Mouse (Mus musculus): ENCODE data around the gene Gnb4. TPM values are rescaled to one million over a fixed set of nuclear protein-coding genes. Genes with fewer than 3 reads are reported as not detected.

Gene Gnb4
- polyA plus RNA-seq, 1 experiment from 2014 or later: 53.5 TPM

GRCm38 (mm10) chr3:32573086-32573485, 43.3 kb downstream of the Gnb4 start:
- 91% methylated on average over 2 of the region's 2 CpGs for WGBS
- no peak overlapping the region for H3K4me3 ChIP-seq (replicated peaks)
- no peaks in the 10 kb centered on the region for H3K27me3 ChIP-seq
- no peaks in the 10 kb centered on the region; the same call in 1 of the 2 replicates for H3K4me1 ChIP-seq (replicated peaks)
- no peak overlapping the region for H3K9ac ChIP-seq (replicated peaks)
- H3K27ac ChIP-seq: no peak overlapping the region
- peaks cover 67% of the 10 kb centered on the region for H3K36me3 ChIP-seq
- H3K9me3 ChIP-seq: no peaks in the 10 kb centered on the region
- ATAC-seq: no peak
- H3K4me2 ChIP-seq (replicated peaks): no peak overlapping the region

- H3K27me3 ChIP-seq: no peaks in the 10 kb centered on the region
- 95% methylated on average over 6 of the region's 6 CpGs for WGBS
- H3K36me3 ChIP-seq: peaks cover 62% of the 10 kb centered on the region
- no peak overlapping the region for H3K4me3 ChIP-seq (replicated peaks)
- no peak overlapping the region for H3K27ac ChIP-seq
- no peak overlapping the region for H3K9ac ChIP-seq (replicated peaks)
- no peaks in the 10 kb centered on the region for H3K9me3 ChIP-seq
- no peaks in the 10 kb centered on the region for H3K4me1 ChIP-seq (replicated peaks)
- no peak for ATAC-seq
- no peak overlapping the region for H3K4me2 ChIP-seq (replicated peaks)
Observed at GRCm38 (mm10) chr3:32563401-32563800, 53.0 kb downstream of the Gnb4 start.

- Histone ChIP-seq H3K4me1 (replicated peaks) (no peaks in the 10 kb centered on the region), H3K36me3 (peaks cover 43% of the 10 kb centered on the region), H3K9me3 (no peaks in the 10 kb centered on the region), H3K4me3 (replicated peaks) (no peak overlapping the region), H3K4me2 (replicated peaks) (no peak overlapping the region), H3K27ac (no peak overlapping the region), H3K9ac (replicated peaks) (no peak overlapping the region), H3K27me3 (no peaks in the 10 kb centered on the region)
- no peak for ATAC-seq
- WGBS: 83% methylated on average over 1 of the region's 1 CpGs
Observed at GRCm38 (mm10) chr3:32553061-32553460, 63.3 kb downstream of the Gnb4 start.

- no peak overlapping the region for H3K4me2 ChIP-seq (replicated peaks)
- 95% methylated on average over 5 of the region's 5 CpGs for WGBS
- no peak for ATAC-seq
- H3K27ac ChIP-seq: no peak overlapping the region
- no peak overlapping the region for H3K9ac ChIP-seq (replicated peaks)
- H3K4me3 ChIP-seq (replicated peaks): no peak overlapping the region
- no peaks in the 10 kb centered on the region for H3K27me3 ChIP-seq
- peaks cover 59% of the 10 kb centered on the region for H3K36me3 ChIP-seq
- no peaks in the 10 kb centered on the region for H3K9me3 ChIP-seq
- H3K4me1 ChIP-seq (replicated peaks): 0 out of 2 replicates have a peak, but pooled peaks cover 2% of the 10 kb centered on the region
Observed at GRCm38 (mm10) chr3:32538091-32538490, 78.3 kb downstream of the Gnb4 start.

GRCm38 (mm10) chr3:32537556-32537955, 78.8 kb downstream of the Gnb4 start:
- H3K27me3 ChIP-seq: no peaks in the 10 kb centered on the region
- no peaks in the 10 kb centered on the region for H3K9me3 ChIP-seq
- no peak overlapping the region for H3K27ac ChIP-seq
- WGBS: 65% methylated on average over 1 of the region's 1 CpGs
- H3K4me3 ChIP-seq (replicated peaks): no peak overlapping the region
- no peak overlapping the region for H3K4me2 ChIP-seq (replicated peaks)
- ATAC-seq: no peak
- H3K9ac ChIP-seq (replicated peaks): no peak overlapping the region
- peaks cover 57% of the 10 kb centered on the region for H3K36me3 ChIP-seq
- H3K4me1 ChIP-seq (replicated peaks): 0 out of 2 replicates have a peak, but pooled peaks cover 2% of the 10 kb centered on the region

- H3K9ac ChIP-seq (replicated peaks): no peak overlapping the region
- ATAC-seq: no peak
- no peak overlapping the region for H3K27ac ChIP-seq
- no peaks in the 10 kb centered on the region for H3K9me3 ChIP-seq
- peaks cover 57% of the 10 kb centered on the region for H3K36me3 ChIP-seq
- H3K27me3 ChIP-seq: no peaks in the 10 kb centered on the region
- 95% methylated on average over 1 of the region's 1 CpGs for WGBS
- H3K4me1 ChIP-seq (replicated peaks): peaks cover 7% of the 10 kb centered on the region; the same call in 1 of the 2 replicates
- no peak overlapping the region for H3K4me3 ChIP-seq (replicated peaks)
- no peak overlapping the region for H3K4me2 ChIP-seq (replicated peaks)
Observed at GRCm38 (mm10) chr3:32535692-32536091, 80.7 kb downstream of the Gnb4 start.

Other genes with a start within 250 kb of the Gnb4 start
- gene Pik3ca, start 218.9 kb downstream of the Gnb4 start, polyA plus RNA-seq (2015; fragmentation: Nextera tagmentation; extraction: Ambion mirVana): 14.6 TPM in 2 replicates
- gene Kcnmb3, start 124.4 kb downstream of the Gnb4 start, polyA plus RNA-seq (2015; fragmentation: Nextera tagmentation; extraction: Ambion mirVana): 0.09 and 0.15 TPM in 2 replicates
- 36.5 and 40.4 TPM in 2 replicates for gene Zfp639, start 106.3 kb downstream of the Gnb4 start, polyA plus RNA-seq (2015; fragmentation: Nextera tagmentation; extraction: Ambion mirVana)
- gene Mfn1, start 87.1 kb downstream of the Gnb4 start, polyA plus RNA-seq (2015; fragmentation: Nextera tagmentation; extraction: Ambion mirVana): 35.9 and 39.9 TPM in 2 replicates
- 149 TPM in 2 replicates for gene Actl6a, start 89.7 kb upstream of the Gnb4 start, polyA plus RNA-seq (2015; fragmentation: Nextera tagmentation; extraction: Ambion mirVana)
- gene Ndufb5, start 120.4 kb upstream of the Gnb4 start, polyA plus RNA-seq (2015; fragmentation: Nextera tagmentation; extraction: Ambion mirVana): 308 and 338 TPM in 2 replicates
- 36.7 and 40.4 TPM in 2 replicates for gene Mrpl47, start 121.0 kb upstream of the Gnb4 start, polyA plus RNA-seq (2015; fragmentation: Nextera tagmentation; extraction: Ambion mirVana)
- 9.2 and 11.0 TPM in 2 replicates for gene Usp13, start 201.0 kb upstream of the Gnb4 start, polyA plus RNA-seq (2015; fragmentation: Nextera tagmentation; extraction: Ambion mirVana)

All from midbrain, embryonic 13.5 days (tissue).